Mouse (Mus musculus): ENCODE results near the gene Hoxc9. TPM values are rescaled to one million over a fixed set of nuclear protein-coding genes. Genes with fewer than 3 reads are reported as not detected.

The Hoxc9 gene
- polyA plus RNA-seq, 1 experiment: 5.5 TPM

- H3K4me3 ChIP-seq (ENCODE audit: insufficient read depth, low read depth, low read length): no peak overlapping the region
- no peaks in the 10 kb centered on the region for H3K36me3 ChIP-seq (ENCODE audit: control insufficient read depth, insufficient read depth, low read length)
- H3K27me3 ChIP-seq (replicated peaks; ENCODE audit: control insufficient read depth, insufficient read depth, low read length): peaks cover 11% of the 10 kb centered on the region
- peak; percentile 33 for DNase-seq
- 37% methylated on average over 12 of the region's 12 CpGs for WGBS
- no peak overlapping the region for H3K27ac ChIP-seq (ENCODE audit: insufficient read depth, low read depth, low read length)
- H3K4me1 ChIP-seq (ENCODE audit: control insufficient read depth, insufficient read depth, low read length): no peaks in the 10 kb centered on the region; the same call in 1 of the 2 replicates
- no peak for TF ChIP-seq POLR2A (IDR thresholded peaks at IDR 0.05; ENCODE audit: low read depth, low read length)
Observed at GRCm38 (mm10) chr15:102956906-102957305, 19.3 kb upstream of the Hoxc9 start.

GRCm38 (mm10) chr15:102959663-102960191 lies 16.5 kb upstream of the Hoxc9 start:
- WGBS: 16% methylated on average over 13 of the region's 13 CpGs
- Histone ChIP-seq H3K27me3 (replicated peaks; ENCODE audit: control insufficient read depth, insufficient read depth, low read length) (peaks cover 8% of the 10 kb centered on the region), H3K4me1 (ENCODE audit: control insufficient read depth, insufficient read depth, low read length) (no peaks in the 10 kb centered on the region; the same call in 1 of the 2 replicates), H3K4me3 (ENCODE audit: insufficient read depth, low read depth, low read length) (peak overlapping the region; percentile 4; the same call in 1 of the 2 replicates), H3K36me3 (ENCODE audit: control insufficient read depth, insufficient read depth, low read length) (no peaks in the 10 kb centered on the region), H3K27ac (ENCODE audit: insufficient read depth, low read depth, low read length) (peak overlapping the region; percentile 93)
- DNase-seq: peak; percentile 53
- TF ChIP-seq POLR2A (IDR thresholded peaks at IDR 0.05; ENCODE audit: low read depth, low read length) (no peak), CTCF (conservative IDR thresholded peaks at IDR 0.05; ENCODE audit: insufficient read depth, insufficient read length, low read depth, low read length) (no peak)

- Histone ChIP-seq H3K36me3 (ENCODE audit: control insufficient read depth, insufficient read depth, low read length) (no peaks in the 10 kb centered on the region), H3K27me3 (replicated peaks; ENCODE audit: control insufficient read depth, insufficient read depth, low read length) (no peaks in the 10 kb centered on the region), H3K4me3 (ENCODE audit: insufficient read depth, low read depth, low read length) (peak overlapping the region; percentile 24), H3K4me1 (ENCODE audit: control insufficient read depth, insufficient read depth, low read length) (no peaks in the 10 kb centered on the region; the same call in 1 of the 2 replicates), H3K27ac (ENCODE audit: insufficient read depth, low read depth, low read length) (peak overlapping the region; percentile 82)
- TF ChIP-seq POLR2A (IDR thresholded peaks at IDR 0.05; ENCODE audit: low read depth, low read length): no peak
- no peak for TF ChIP-seq CTCF (conservative IDR thresholded peaks at IDR 0.05; ENCODE audit: insufficient read depth, insufficient read length, low read depth, low read length)
- whole genome bisulfite sequencing: 19% methylated on average over 6 of the region's 6 CpGs
- DNase-seq: no peak
Observed at GRCm38 (mm10) chr15:102961728-102962127, 14.5 kb upstream of the Hoxc9 start.

- peak overlapping the region; percentile 93 for H3K27ac ChIP-seq (ENCODE audit: insufficient read depth, low read depth, low read length)
- TF ChIP-seq CTCF (conservative IDR thresholded peaks at IDR 0.05; ENCODE audit: insufficient read depth, insufficient read length, low read depth, low read length) (no peak), POLR2A (IDR thresholded peaks at IDR 0.05; ENCODE audit: low read depth, low read length) (no peak)
- 19% methylated on average over 13 of the region's 13 CpGs for WGBS
- H3K27me3 ChIP-seq (replicated peaks; ENCODE audit: control insufficient read depth, insufficient read depth, low read length): no peaks in the 10 kb centered on the region
- H3K36me3 ChIP-seq (ENCODE audit: control insufficient read depth, insufficient read depth, low read length): no peaks in the 10 kb centered on the region
- H3K4me3 ChIP-seq (ENCODE audit: insufficient read depth, low read depth, low read length): peak overlapping the region; percentile 38
- peak; percentile 62 for DNase-seq
- no peaks in the 10 kb centered on the region; the same call in 1 of the 2 replicates for H3K4me1 ChIP-seq (ENCODE audit: control insufficient read depth, insufficient read depth, low read length)
Observed at GRCm38 (mm10) chr15:102962492-102962891, 13.7 kb upstream of the Hoxc9 start.

GRCm38 (mm10) chr15:102963259-102963658 lies 13.0 kb upstream of the Hoxc9 start:
- TF ChIP-seq POLR2A (IDR thresholded peaks at IDR 0.05; ENCODE audit: low read depth, low read length) (no peak), CTCF (conservative IDR thresholded peaks at IDR 0.05; ENCODE audit: insufficient read depth, insufficient read length, low read depth, low read length) (no peak)
- H3K27me3 ChIP-seq (replicated peaks; ENCODE audit: control insufficient read depth, insufficient read depth, low read length): no peaks in the 10 kb centered on the region
- H3K4me3 ChIP-seq (ENCODE audit: insufficient read depth, low read depth, low read length): peak overlapping the region; percentile 12; the same call in 1 of the 2 replicates
- no peaks in the 10 kb centered on the region; the same call in 1 of the 2 replicates for H3K4me1 ChIP-seq (ENCODE audit: control insufficient read depth, insufficient read depth, low read length)
- peak overlapping the region; percentile 93 for H3K27ac ChIP-seq (ENCODE audit: insufficient read depth, low read depth, low read length)
- WGBS: 25% methylated on average over 8 of the region's 8 CpGs
- DNase-seq: no peak
- H3K36me3 ChIP-seq (ENCODE audit: control insufficient read depth, insufficient read depth, low read length): no peaks in the 10 kb centered on the region

- Histone ChIP-seq H3K27ac (ENCODE audit: insufficient read depth, low read depth, low read length) (peak overlapping the region; percentile 93), H3K36me3 (ENCODE audit: control insufficient read depth, insufficient read depth, low read length) (no peaks in the 10 kb centered on the region), H3K4me3 (ENCODE audit: insufficient read depth, low read depth, low read length) (peak overlapping the region; percentile 15; the same call in 1 of the 2 replicates), H3K4me1 (ENCODE audit: control insufficient read depth, insufficient read depth, low read length) (peaks cover 3% of the 10 kb centered on the region; the same call in 1 of the 2 replicates), H3K27me3 (replicated peaks; ENCODE audit: control insufficient read depth, insufficient read depth, low read length) (no peaks in the 10 kb centered on the region)
- WGBS: 10% methylated on average over 28 of the region's 28 CpGs
- TF ChIP-seq CTCF (conservative IDR thresholded peaks at IDR 0.05; ENCODE audit: insufficient read depth, insufficient read length, low read depth, low read length): no peak
- TF ChIP-seq POLR2A (IDR thresholded peaks at IDR 0.05; ENCODE audit: low read depth, low read length): no peak
- DNase-seq: peak; percentile 81
Observed at GRCm38 (mm10) chr15:102963671-102964640, 12.3 kb upstream of the Hoxc9 start.
